Mouse (Mus musculus) kidney, adult 11 months (tissue): ENCODE measurements around the gene C8g.

Source experiments
- DNase-seq: peaks from one replicate; pipeline ENCODE4 v3.0.0; 2022

Gene C8g

GRCm38 (mm10) chr2:25465816-25466635 is 35.5 kb downstream of the C8g start:
- no peak for DNase-seq

- DNase-seq, result no peak
Observed at GRCm38 (mm10) chr2:25465256-25465655, 36.3 kb downstream of the C8g start.

GRCm38 (mm10) chr2:25463630-25464029 is 37.9 kb downstream of the C8g start:
- no peak for DNase-seq

GRCm38 (mm10) chr2:25461407-25461806 is 40.1 kb downstream of the C8g start:
- no peak for DNase-seq

- DNase-seq, result peak; percentile 98
Observed at GRCm38 (mm10) chr2:25460551-25461309, 40.8 kb downstream of the C8g start, which contains the start of gene Paxx. TSS of gene Paxx (minus strand) at chr2:25461094.

GRCm38 (mm10) chr2:25460135-25460534 is 41.4 kb downstream of the C8g start:
- DNase-seq, result peak; percentile 41

- DNase-seq, result no peak
Observed at GRCm38 (mm10) chr2:25458911-25459310, 42.6 kb downstream of the C8g start.

GRCm38 (mm10) chr2:25457022-25457896 is 44.3 kb downstream of the C8g start:
- DNase-seq, result no peak

GRCm38 (mm10) chr2:25456205-25456953 is 45.1 kb downstream of the C8g start, which contains the start of gene Clic3:
TSS of gene Clic3 (plus strand) at chr2:25456838.
- DNase-seq, result no peak

GRCm38 (mm10) chr2:25452951-25453350 is 48.6 kb downstream of the C8g start:
- DNase-seq, result no peak

GRCm38 (mm10) chr2:25450853-25451647 is 50.5 kb downstream of the C8g start:
- no peak for DNase-seq
